Mouse (Mus musculus): ENCODE results near the gene Rsl1.
A peak's percentile ranks its signal among the peaks of the same experiment; 100 is the strongest.
"Not testable (repeated sequence)": the region's sequence is repeated elsewhere in the genome, so short reads cannot be mapped to it uniquely, and the experiment has no call there.

The Rsl1 gene

GRCm38 (mm10) chr13:67172991-67173722, at the start of gene Rsl1:
Gene Rsl1, plus strand, starts transcription at chr13:67173182.
- peak; percentile 22 for DNase-seq (ENCODE audit: low read depth, low spot score)

DNA sequence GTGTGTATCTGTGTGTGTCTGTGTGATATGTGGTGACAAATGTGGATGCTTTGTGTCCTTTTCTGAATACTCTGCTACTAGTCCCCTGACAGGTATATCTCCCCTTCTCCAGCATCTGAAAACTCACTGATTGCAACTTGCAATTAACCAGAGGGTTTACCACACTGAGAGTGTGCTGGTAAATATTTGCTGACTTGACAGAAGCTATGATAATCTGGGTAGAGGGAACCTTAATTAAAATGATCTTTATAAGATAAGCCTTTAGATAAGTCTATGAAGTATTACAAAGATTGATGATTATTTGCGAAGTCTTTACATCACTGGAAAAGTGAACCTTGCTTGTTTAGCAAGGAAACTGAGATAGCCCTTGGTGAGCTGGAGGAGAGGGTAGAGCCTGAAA, 48.5 kb upstream of the Rsl1 start:
- DNase-seq (ENCODE audit: low read depth, low spot score): no peak

GRCm38 (mm10) chr13:67127507-67127906, 45.5 kb upstream of the Rsl1 start:
- not testable (repeated sequence) for DNase-seq (ENCODE audit: low read depth, low spot score)

DNA sequence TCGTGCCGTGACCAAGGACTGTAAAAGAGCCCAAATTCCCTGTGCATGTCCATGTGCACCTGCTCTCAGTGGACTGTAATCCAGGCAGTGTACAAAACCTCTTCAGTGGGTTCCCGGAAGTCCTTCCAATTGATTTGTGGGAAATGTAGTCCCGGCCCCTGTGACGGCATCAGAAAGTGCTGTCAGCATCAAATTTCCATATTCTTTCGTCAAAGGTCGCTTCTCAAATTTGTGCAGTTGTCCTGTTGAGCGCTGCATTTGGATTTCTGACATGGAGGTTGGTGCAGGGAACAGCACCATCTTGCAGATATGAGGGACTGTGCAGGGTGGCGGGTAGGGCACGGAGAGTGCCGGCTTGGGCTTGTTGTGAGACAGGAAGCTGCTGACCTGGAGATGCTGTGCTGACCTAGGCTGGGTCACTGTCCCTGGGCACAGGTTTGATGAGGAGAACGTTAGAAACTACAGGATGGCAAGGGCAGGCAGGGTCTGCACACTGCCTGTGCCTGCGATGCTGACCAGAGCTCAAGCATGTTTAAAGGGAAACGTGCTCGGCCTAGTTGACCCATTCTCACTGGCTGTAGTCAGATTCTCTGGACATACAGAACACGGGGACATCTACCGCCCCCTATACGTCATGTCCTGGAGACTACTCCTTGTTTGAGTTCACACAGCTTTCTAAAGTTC, 44.8 kb upstream of the Rsl1 start:
- DNase-seq (ENCODE audit: low read depth, low spot score): peak; percentile 77

- not testable (repeated sequence) for DNase-seq (ENCODE audit: low read depth, low spot score)
These were observed 6.9 kb upstream of the Rsl1 start for GRCm38 (mm10) chr13:67166122-67166521.

- DNase-seq (ENCODE audit: low read depth, low spot score): no peak
These were observed 707 bp downstream of the Rsl1 start for GRCm38 (mm10) chr13:67173723-67174055.

- DNase-seq (ENCODE audit: low read depth, low spot score): peak; percentile 59
These were observed 21.4 kb downstream of the Rsl1 start, which contains the start of gene Zfp455 for GRCm38 (mm10) chr13:67194340-67194894. Gene Zfp455, plus strand, starts transcription at chr13:67194506.

DNA sequence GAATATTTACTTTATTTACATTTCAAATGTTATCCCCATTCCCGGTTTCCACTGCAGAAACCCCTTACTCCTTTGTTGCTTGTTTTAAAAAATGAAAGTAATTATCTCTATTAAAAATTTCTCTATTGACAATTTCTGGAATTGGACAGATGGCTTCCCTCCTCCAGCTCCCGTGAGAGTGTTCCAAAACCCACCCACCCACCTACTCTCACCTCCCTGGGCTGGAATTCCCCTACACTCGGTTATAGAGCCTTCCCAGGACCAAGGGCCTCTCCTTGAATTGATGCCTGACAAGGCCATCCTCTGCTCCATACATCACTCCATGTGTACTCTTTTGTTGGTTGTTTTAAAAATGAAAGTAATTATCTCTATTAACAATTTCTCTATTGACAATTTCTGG, 28.7 kb downstream of the Rsl1 start:
- DNase-seq (ENCODE audit: low read depth, low spot score): no peak

GRCm38 (mm10) chr13:67214015-67214607, 41.1 kb downstream of the Rsl1 start:
- DNase-seq (ENCODE audit: low read depth, low spot score): no peak
